Mouse (Mus musculus): ENCODE results near the gene R3hdm2.
A peak's percentile ranks its signal among the peaks of the same experiment; 100 is the strongest.

Gene R3hdm2

GRCm38 (mm10) chr10:127353909-127354895, 25.9 kb upstream of the R3hdm2 start, which contains the start of gene Inhbe:
TSS of gene Inhbe (minus strand) at chr10:127354411.
- peak; percentile 34 for DNase-seq (ENCODE audit: low spot score)

GRCm38 (mm10) chr10:127355336-127355735, 24.8 kb upstream of the R3hdm2 start:
- DNase-seq (ENCODE audit: low spot score), result no peak

GRCm38 (mm10) chr10:127360714-127361113, 19.4 kb upstream of the R3hdm2 start:
- no peak for DNase-seq (ENCODE audit: low spot score)

GRCm38 (mm10) chr10:127367116-127367515, 13.0 kb upstream of the R3hdm2 start:
- no peak for DNase-seq (ENCODE audit: low spot score)

- DNase-seq (ENCODE audit: low spot score), result no peak
Measured at GRCm38 (mm10) chr10:127368273-127368672, 11.9 kb upstream of the R3hdm2 start.

- no peak for DNase-seq (ENCODE audit: low spot score)
Measured at GRCm38 (mm10) chr10:127369834-127370820, 10.0 kb upstream of the R3hdm2 start, which contains the start of gene Inhbc. TSS of gene Inhbc (minus strand) at chr10:127370431.

- DNase-seq (ENCODE audit: low spot score), result no peak
Measured at GRCm38 (mm10) chr10:127371023-127371422, 9.1 kb upstream of the R3hdm2 start.

GRCm38 (mm10) chr10:127377700-127378099, 2.4 kb upstream of the R3hdm2 start:
- no peak for DNase-seq (ENCODE audit: low spot score)

- DNase-seq (ENCODE audit: low spot score), result no peak
Measured at GRCm38 (mm10) chr10:127379654-127380053, 473 bp upstream of the R3hdm2 start.

GRCm38 (mm10) chr10:127380767-127381742, 928 bp downstream of the R3hdm2 start:
- peak; percentile 84 for DNase-seq (ENCODE audit: low spot score)

GRCm38 (mm10) chr10:127381743-127382134, 1.6 kb downstream of the R3hdm2 start:
- DNase-seq (ENCODE audit: low spot score), result peak; percentile 13

GRCm38 (mm10) chr10:127391774-127392173, 11.6 kb downstream of the R3hdm2 start:
- DNase-seq (ENCODE audit: low spot score), result no peak

- no peak for DNase-seq (ENCODE audit: low spot score)
Measured at GRCm38 (mm10) chr10:127404701-127405100, 24.6 kb downstream of the R3hdm2 start.

- no peak for DNase-seq (ENCODE audit: low spot score)
Measured at GRCm38 (mm10) chr10:127407391-127407790, 27.3 kb downstream of the R3hdm2 start.

GRCm38 (mm10) chr10:127412101-127412500, 32.0 kb downstream of the R3hdm2 start:
- DNase-seq (ENCODE audit: low spot score), result no peak

GRCm38 (mm10) chr10:127412776-127413175, 32.6 kb downstream of the R3hdm2 start:
- DNase-seq (ENCODE audit: low spot score), result no peak

GRCm38 (mm10) chr10:127413585-127413984, 33.5 kb downstream of the R3hdm2 start:
- DNase-seq (ENCODE audit: low spot score), result no peak

- DNase-seq (ENCODE audit: low spot score), result no peak
Measured at GRCm38 (mm10) chr10:127414141-127414540, 34.0 kb downstream of the R3hdm2 start.

- DNase-seq (ENCODE audit: low spot score), result no peak
Measured at GRCm38 (mm10) chr10:127420131-127420530, 40.0 kb downstream of the R3hdm2 start.

GRCm38 (mm10) chr10:127420676-127421353, 40.7 kb downstream of the R3hdm2 start:
- DNase-seq (ENCODE audit: low spot score), result peak; percentile 31
